ENCODE assay signal across 16 mouse cellular contexts in the genomic region with DNA sequence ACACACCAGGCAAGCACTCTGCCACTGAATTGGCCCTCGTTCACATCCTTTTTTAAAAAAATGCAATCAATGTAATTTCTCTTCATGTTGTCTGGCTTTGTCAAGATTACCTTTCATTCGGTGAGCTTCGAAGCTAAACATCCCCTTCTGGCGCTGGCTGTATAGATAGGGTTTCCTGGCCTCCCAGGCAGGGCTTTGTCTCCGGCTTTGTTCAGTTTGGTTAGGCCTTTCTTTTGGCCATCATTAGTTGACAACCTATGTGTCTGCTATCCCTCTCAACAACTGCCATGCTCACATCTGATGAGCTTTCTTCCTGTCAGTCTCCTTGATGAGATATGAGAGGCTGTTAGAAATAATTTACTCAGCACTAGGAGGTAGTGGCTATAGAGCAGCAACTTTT.
"Had no signal": no experiment of that assay in that cellular context is flagged by ENCODE, and none has a peak within 500 bp of the region (broad histone marks: within the 10 kb centered on the region; RNA-seq: fewer than 3 reads in every experiment).

No protein-coding gene starts in this region.

- DNase-seq: kidney, adult 18-20 months; kidney, postnatal 10 days; kidney, postnatal 36 days; liver, embryonic 13.5 days; lung, adult 2 months; lung, postnatal 14 days; lung, postnatal 4 days; right cerebral cortex, adult 18-20 months; right cerebral cortex, postnatal 14 days; right cerebral cortex, postnatal 4 days; thymus, postnatal 25 days had no signal

- H3K4me1 ChIP-seq: liver, embryonic 13.5 days; stomach, embryonic 15.5 days had no signal

- H3K27me3 ChIP-seq: liver, embryonic 13.5 days; midbrain, embryonic 12.5 days; neural tube, embryonic 13.5 days; stomach, embryonic 15.5 days had no signal

- H3K9ac ChIP-seq: liver, embryonic 13.5 days; midbrain, embryonic 12.5 days; neural tube, embryonic 13.5 days; stomach, embryonic 15.5 days had no signal

- H3K9me3 ChIP-seq: liver, embryonic 13.5 days; midbrain, embryonic 12.5 days; neural tube, embryonic 13.5 days; stomach, embryonic 15.5 days had no signal

- ATAC-seq: midbrain, embryonic 16.5 days had no signal

- H3K4me3 ChIP-seq: liver, embryonic 13.5 days; midbrain, embryonic 12.5 days; myocyte; neural tube, embryonic 13.5 days; stomach, embryonic 15.5 days had no signal

- H3K36me3 ChIP-seq: liver, embryonic 13.5 days; midbrain, embryonic 12.5 days; neural tube, embryonic 13.5 days; stomach, embryonic 15.5 days had no signal

- H3K27ac ChIP-seq: liver, embryonic 13.5 days; midbrain, embryonic 12.5 days; neural tube, embryonic 13.5 days; stomach, embryonic 15.5 days had no signal

- H3K4me2 ChIP-seq: liver, embryonic 13.5 days; midbrain, embryonic 12.5 days; neural tube, embryonic 13.5 days; stomach, embryonic 15.5 days had no signal
